Mouse (Mus musculus) MEL (cell line): ENCODE data around the gene Tesmin.

ENCODE experiments used
- CTCF ChIP-seq, 3 experiments: IDR thresholded peaks in 2 of 3; conservative IDR thresholded peaks in 1 of 3; 2 replicates each; pipeline ENCODE4 v1.5.1; 2011 to 2012; ENCODE audit warnings: low read length in 3 of 3, low read depth in 2 of 3, mild to moderate bottlenecking in 2 of 3, improper control_type of control experiment in 1 of 3, inconsistent platforms in 1 of 3, mixed read lengths in 1 of 3, moderate library complexity in 1 of 3; ENCODE audit not compliant: control insufficient read depth in 1 of 3, insufficient read depth in 1 of 3, poor library complexity in 1 of 3, severe bottlenecking in 1 of 3
- GATA1 ChIP-seq: IDR thresholded peaks from 2 replicates; pipeline ENCODE4 v1.6.1; 2011; ENCODE audit warnings: low read depth, low read length, improper control_type of control experiment
- JUND ChIP-seq: IDR thresholded peaks from 2 replicates; pipeline ENCODE4 v1.6.1; 2011; ENCODE audit warnings: low read depth, mild to moderate bottlenecking, improper control_type of control experiment, low read length

DNA sequence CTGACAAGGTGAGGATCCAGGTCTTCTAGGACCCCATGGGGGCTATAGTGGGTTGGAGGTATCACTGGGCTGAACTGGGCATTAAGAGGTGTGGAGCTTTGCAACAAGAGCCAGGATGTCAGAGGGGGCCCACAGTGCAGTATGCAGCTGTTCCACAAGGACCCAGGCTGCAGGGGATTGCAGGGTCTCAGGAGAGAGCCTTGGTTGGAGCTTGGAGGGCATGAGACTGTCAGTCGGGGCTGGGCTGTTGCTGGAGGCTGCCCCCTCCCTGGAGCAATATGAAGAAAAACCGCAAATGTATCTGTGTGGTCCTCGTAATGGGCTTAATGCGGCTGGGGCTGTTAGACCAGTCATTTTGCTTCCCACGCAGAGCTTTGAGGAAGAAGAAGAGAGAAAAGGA lies 52.0 kb downstream of the Tesmin start:
- TF ChIP-seq GATA1 (no peak), JUND (no peak), CTCF (IDR thresholded peaks at IDR 0.05 in 2 of 3, conservative IDR thresholded peaks at IDR 0.05 in 1 of 3; ENCODE audit: control insufficient read depth in 1 of 3, insufficient read depth in 1 of 3, low read depth in 2 of 3, low read length in 3 of 3, poor library complexity in 1 of 3, severe bottlenecking in 1 of 3) (no peak)
